Mouse (Mus musculus) forebrain, postnatal 0 days (tissue): ENCODE data around the gene Gtf3c5. TPM values are rescaled to one million over a fixed set of nuclear protein-coding genes. Genes with fewer than 3 reads are reported as not detected.
A peak's percentile ranks its signal among the peaks of the same experiment; 100 is the strongest.

Experiments
- ATAC-seq: fragments of 200-750 bp; cut with Nextera tagmentation; 2 replicates; pipeline ENCODE4 v1.8.0; 2017; ENCODE audit warnings: mild to moderate bottlenecking, moderate library complexity
- DNase-seq: peaks from one replicate; pipeline ENCODE4 v3.0.0-alpha.2; 2015
- H3K27ac ChIP-seq: fragments of 300-500 bp; sonication (generic); 2 replicates; pipeline ENCODE4 v1.5.1; 2014; ENCODE audit warnings: low read depth, mild to moderate bottlenecking, antibody characterized with exemption, low read length, moderate library complexity, mixed read lengths
- H3K27me3 ChIP-seq: fragments of 300-500 bp; sonication (generic); 2 replicates; pipeline ENCODE4 v1.6.1; 2014; ENCODE audit warnings: mild to moderate bottlenecking, low read length, mixed read lengths; ENCODE audit not compliant: insufficient read depth
- H3K36me3 ChIP-seq: fragments of 300-500 bp; sonication (generic); 2 replicates; pipeline ENCODE4 v1.6.1; 2014; ENCODE audit warnings: mild to moderate bottlenecking, moderate library complexity; ENCODE audit not compliant: insufficient read depth
- H3K4me1 ChIP-seq: fragments of 300-500 bp; sonication (generic); 2 replicates; pipeline ENCODE4 v1.6.1; 2014; ENCODE audit warnings: antibody characterized with exemption; ENCODE audit not compliant: insufficient read depth
- H3K4me2 ChIP-seq: fragments of 300-500 bp; sonication (generic); 2 replicates; pipeline ENCODE4 v1.6.1; 2014; ENCODE audit warnings: low read depth, mild to moderate bottlenecking, moderate library complexity
- H3K4me3 ChIP-seq: fragments of 300-500 bp; sonication (generic); 2 replicates; pipeline ENCODE4 v1.5.1; 2014; ENCODE audit warnings: low read depth, low read length, mixed read lengths
- H3K9ac ChIP-seq: fragments of 300-500 bp; sonication (generic); 2 replicates; pipeline ENCODE4 v1.6.1; 2014; ENCODE audit warnings: mild to moderate bottlenecking
- H3K9me3 ChIP-seq: fragments of 300-500 bp; sonication (generic); 2 replicates; pipeline ENCODE4 v1.6.1; 2016; ENCODE audit warnings: low read length
- CTCF ChIP-seq: sonication (generic); IDR thresholded peaks from 2 replicates; pipeline ENCODE4 v1.5.1; 2016; ENCODE audit warnings: antibody characterized with exemption, control low read depth, low read depth
- WGBS: fragments of 180-500 bp; shearing (Covaris S2); extraction: QIAGEN DNeasy Blood & Tissue Kit; methylation state at CpG from one replicate; pipeline ENCODE4 v1.1.7; 2014; 5-methylcytosine and 5-hydroxymethylcytosine counted together
- polyA plus RNA-seq: library from polyadenylated mRNA; unstranded; fragments of >200 nt; fragmentation: Nextera tagmentation; extraction: Ambion mirVana; gene quantifications from 2 replicates; pipeline ENCODE4 v1.2.1, GENCODE M21; 2015
- total RNA-seq: library from RNA; depleted of rRNA; stranded (reverse); fragments of >200 nt; gene quantifications from 2 replicates; pipeline ENCODE4 v1.2.3, GENCODE M21; 2014

The Gtf3c5 gene
- total and polyA plus RNA-seq, 2 experiments from 2014 or later: 32.7 to 33.3 TPM

GRCm38 (mm10) chr2:28557452-28557851, 26.1 kb downstream of the Gtf3c5 start:
- no peaks in the 10 kb centered on the region for H3K4me1 ChIP-seq
- H3K4me2 ChIP-seq: no peak overlapping the region
- no peak for TF ChIP-seq CTCF
- no peak overlapping the region for H3K4me3 ChIP-seq
- WGBS: 80% methylated on average over 5 of the region's 5 CpGs
- peaks cover 17% of the 10 kb centered on the region for H3K36me3 ChIP-seq
- no peak for ATAC-seq
- H3K9ac ChIP-seq: no peak overlapping the region
- H3K9me3 ChIP-seq: no peaks in the 10 kb centered on the region
- DNase-seq: no peak
- no peak overlapping the region for H3K27ac ChIP-seq
- H3K27me3 ChIP-seq: no peaks in the 10 kb centered on the region

GRCm38 (mm10) chr2:28552301-28552700, 31.2 kb downstream of the Gtf3c5 start:
- Histone ChIP-seq H3K27ac (no peak overlapping the region), H3K4me2 (no peak overlapping the region), H3K9me3 (no peaks in the 10 kb centered on the region), H3K27me3 (no peaks in the 10 kb centered on the region), H3K9ac (no peak overlapping the region), H3K4me3 (no peak overlapping the region), H3K36me3 (peaks cover 66% of the 10 kb centered on the region), H3K4me1 (no peaks in the 10 kb centered on the region)
- ATAC-seq (no peak), DNase-seq (no peak)
- 97% methylated on average over 5 of the region's 5 CpGs for WGBS
- no peak for TF ChIP-seq CTCF

DNA sequence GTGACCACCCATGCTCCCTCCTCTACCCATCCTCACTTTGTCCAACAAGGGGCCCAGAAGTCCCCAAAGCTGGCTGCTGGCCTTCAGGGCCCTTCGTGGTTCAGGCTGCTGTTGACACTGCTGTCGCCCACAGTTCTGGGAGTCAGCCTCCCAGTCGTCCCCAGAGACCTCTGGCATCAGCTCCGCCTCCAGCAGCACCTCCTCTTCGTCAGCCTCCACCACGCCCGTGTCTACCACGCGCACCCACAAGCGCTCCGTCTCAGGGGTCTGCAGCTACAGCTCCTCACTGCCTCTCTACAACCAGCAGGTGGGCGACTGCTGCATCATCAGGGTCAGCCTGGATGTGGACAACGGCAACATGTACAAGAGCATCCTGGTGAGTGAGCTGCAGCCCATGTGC, 34.4 kb downstream of the Gtf3c5 start:
- H3K27ac ChIP-seq: no peak overlapping the region
- ATAC-seq: no peak

DNA sequence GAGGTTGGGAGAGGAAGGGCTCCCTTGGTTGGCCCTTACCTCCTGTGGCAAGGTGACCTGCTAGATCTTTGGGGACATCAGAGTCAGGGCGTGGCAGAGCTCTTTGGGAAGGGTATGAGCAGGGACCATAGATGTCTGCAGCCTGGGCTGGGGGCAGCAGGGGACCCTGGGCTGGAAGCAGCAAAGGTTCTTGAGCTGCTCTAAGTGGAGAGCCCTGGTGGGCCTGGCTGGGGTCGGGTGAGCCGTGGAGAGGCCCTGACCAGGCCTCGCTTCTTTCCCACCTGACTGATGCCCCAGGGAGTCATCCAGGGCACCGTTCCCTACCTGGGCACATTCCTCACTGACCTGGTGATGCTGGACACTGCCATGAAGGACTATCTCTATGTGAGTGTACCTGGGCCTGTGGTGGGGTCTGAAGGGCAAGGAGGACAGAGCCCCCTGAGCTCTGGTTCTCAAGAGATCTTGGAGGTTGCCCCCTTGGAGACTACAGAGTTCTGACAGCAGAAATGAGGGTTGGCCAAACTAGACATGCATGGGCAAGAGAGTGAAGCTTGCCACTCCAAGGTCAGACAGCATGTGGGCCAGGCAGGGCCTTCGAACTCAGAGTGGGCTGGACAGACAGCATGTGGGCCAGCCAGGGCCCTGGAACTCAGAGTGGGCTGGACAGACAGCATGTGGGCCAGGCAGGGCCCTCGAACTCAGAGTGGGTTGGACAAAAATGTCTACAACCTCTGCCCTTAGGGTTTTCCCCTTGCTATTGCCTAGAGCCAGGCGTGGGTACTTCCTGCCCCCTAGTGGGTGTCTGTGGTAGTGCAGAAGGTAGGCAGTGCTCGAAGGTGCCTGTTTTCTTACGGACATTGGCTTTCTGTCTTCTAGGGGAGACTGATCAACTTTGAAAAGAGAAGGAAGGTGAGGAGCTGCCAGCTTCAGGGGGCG, 36.0 kb downstream of the Gtf3c5 start:
- peak; percentile 83 for DNase-seq
- TF ChIP-seq CTCF: peak; percentile 98
- no peak overlapping the region for H3K9ac ChIP-seq
- H3K27ac ChIP-seq: no peak overlapping the region
- H3K27me3 ChIP-seq: no peaks in the 10 kb centered on the region
- H3K4me2 ChIP-seq: no peak overlapping the region
- no peak overlapping the region for H3K4me3 ChIP-seq
- 53% methylated on average over 11 of the region's 11 CpGs for WGBS
- no peaks in the 10 kb centered on the region for H3K9me3 ChIP-seq
- peak; percentile 67; the same call in 1 of the 2 replicates for ATAC-seq
- peaks cover 96% of the 10 kb centered on the region for H3K36me3 ChIP-seq
- no peaks in the 10 kb centered on the region for H3K4me1 ChIP-seq

More for the DNA sequence above, 34.4 kb downstream of the Gtf3c5 start:
- H3K4me1 ChIP-seq: no peaks in the 10 kb centered on the region
- WGBS: 92% methylated on average over 13 of the region's 13 CpGs
- DNase-seq: no peak
- H3K27me3 ChIP-seq: no peaks in the 10 kb centered on the region
- H3K4me2 ChIP-seq: no peak overlapping the region
- TF ChIP-seq CTCF: no peak
- H3K9me3 ChIP-seq: no peaks in the 10 kb centered on the region
- H3K9ac ChIP-seq: no peak overlapping the region
- no peak overlapping the region for H3K4me3 ChIP-seq
- H3K36me3 ChIP-seq: peaks cover 95% of the 10 kb centered on the region

DNA sequence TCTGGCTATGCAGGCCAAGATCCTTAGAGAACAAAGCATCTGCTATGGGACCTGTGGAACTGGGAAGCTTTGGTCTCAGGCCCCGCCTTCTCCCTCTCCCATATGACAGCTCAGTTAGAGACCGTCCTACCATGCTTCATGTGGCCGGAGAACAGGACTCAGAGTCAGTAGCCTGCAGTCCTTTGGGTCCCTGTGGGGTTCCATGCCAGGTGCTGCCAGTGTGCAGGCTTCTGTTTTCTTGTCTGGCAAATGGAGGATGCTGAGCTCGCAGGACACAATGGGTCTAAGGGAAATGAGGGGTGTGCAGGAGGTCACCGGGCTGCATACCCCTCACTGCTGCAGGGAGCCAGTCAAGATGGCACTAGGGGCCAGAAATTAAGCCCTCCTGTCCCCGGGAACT, 37.0 kb downstream of the Gtf3c5 start:
- H3K9ac ChIP-seq: no peak overlapping the region
- H3K4me1 ChIP-seq: no peaks in the 10 kb centered on the region
- no peaks in the 10 kb centered on the region for H3K27me3 ChIP-seq
- no peak overlapping the region for H3K4me3 ChIP-seq
- no peak for TF ChIP-seq CTCF
- DNase-seq (no peak), ATAC-seq (no peak)
- H3K9me3 ChIP-seq: no peaks in the 10 kb centered on the region
- peaks cover 96% of the 10 kb centered on the region for H3K36me3 ChIP-seq
- H3K4me2 ChIP-seq: no peak overlapping the region
- whole genome bisulfite sequencing: 83% methylated on average over 6 of the region's 6 CpGs
- H3K27ac ChIP-seq: no peak overlapping the region

GRCm38 (mm10) chr2:28545976-28546375, 37.6 kb downstream of the Gtf3c5 start:
- TF ChIP-seq CTCF: no peak
- Histone ChIP-seq H3K4me2 (no peak overlapping the region), H3K9ac (no peak overlapping the region), H3K27ac (0 out of 2 replicates have a peak overlapping the region, but pooled peaks have one; percentile 21), H3K27me3 (no peaks in the 10 kb centered on the region), H3K4me1 (no peaks in the 10 kb centered on the region), H3K4me3 (no peak overlapping the region), H3K9me3 (no peaks in the 10 kb centered on the region), H3K36me3 (peaks cover 93% of the 10 kb centered on the region)
- DNase-seq: no peak
- ATAC-seq: no peak

GRCm38 (mm10) chr2:28543894-28544293, 39.7 kb downstream of the Gtf3c5 start:
- peaks cover 80% of the 10 kb centered on the region for H3K36me3 ChIP-seq
- no peak overlapping the region for H3K9ac ChIP-seq
- H3K27ac ChIP-seq: no peak overlapping the region
- 60% methylated on average over 8 of the region's 8 CpGs for WGBS
- DNase-seq (no peak), ATAC-seq (no peak)
- H3K27me3 ChIP-seq: no peaks in the 10 kb centered on the region
- peaks cover 8% of the 10 kb centered on the region for H3K4me1 ChIP-seq
- no peaks in the 10 kb centered on the region for H3K9me3 ChIP-seq
- TF ChIP-seq CTCF: no peak
- no peak overlapping the region for H3K4me3 ChIP-seq
- H3K4me2 ChIP-seq: no peak overlapping the region
